Mouse (Mus musculus): Measurements from ENCODE around the gene Mrpl12. TPM values are rescaled to one million over a fixed set of nuclear protein-coding genes. Genes with fewer than 3 reads are reported as not detected.

Mrpl12 gene
- 100 to 1,000 TPM; 105 to 107 TPM for total RNA-seq (2021)
- long read RNA-seq, experiment 1, transcript Mrpl12-201 (5 exons, 1,316 nt): major isoform, 114 of 125 reads
- long read RNA-seq, experiment 1, partial matches to known transcripts: 4 of 125 reads
- long read RNA-seq, experiment 1, other reads (novel, unspliced or antisense): 5 of 125 reads
- long read RNA-seq, experiment 2, transcript Mrpl12-201 (5 exons, 1,316 nt): major isoform, 101 of 126 reads
- long read RNA-seq, experiment 2, partial matches to known transcripts: 1 of 126 reads
- long read RNA-seq, experiment 2, other reads (novel, unspliced or antisense): 21 of 126 reads

DNA sequence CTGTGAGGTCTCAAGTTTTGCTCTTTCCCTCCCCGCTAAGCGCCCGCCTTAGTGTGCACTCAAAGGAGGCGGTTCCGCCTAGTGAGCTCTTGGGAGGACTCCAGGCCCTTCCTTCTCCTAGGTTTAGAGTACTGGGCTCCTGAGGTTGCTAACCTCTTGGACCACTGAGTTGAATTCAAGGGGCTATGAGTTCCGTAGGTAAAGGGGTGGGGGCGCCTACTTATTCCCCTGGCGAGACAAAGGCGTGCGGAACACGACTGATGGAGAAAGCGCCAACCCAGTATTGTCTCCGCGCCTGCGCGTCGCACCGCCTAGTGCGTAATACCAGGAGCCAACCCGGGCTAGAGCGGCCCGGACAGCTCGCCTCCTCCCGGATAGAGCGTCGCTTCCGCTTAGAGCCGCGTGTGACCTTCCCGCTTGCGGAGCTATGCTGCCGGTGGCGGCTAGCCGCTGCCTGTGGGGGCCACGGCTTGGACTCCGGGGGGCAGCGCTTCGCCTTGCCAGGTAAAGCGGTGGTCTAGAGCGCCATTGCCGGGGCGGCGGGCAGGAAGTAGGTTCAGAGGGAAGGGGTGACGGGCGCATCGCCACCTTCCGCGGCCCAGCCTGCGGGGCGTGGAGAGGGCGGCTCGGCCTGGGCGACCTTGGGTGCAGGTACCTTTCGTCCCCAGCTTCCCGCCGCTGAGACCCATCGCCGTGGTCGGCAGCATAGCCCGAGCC, at the start of gene Mrpl12:
TSS of gene Mrpl12 (plus strand) at position 349 of the 717 bp plus-strand sequence.
- DNase-seq (ENCODE audit: low spot score in 2 of 2): peak; percentile 74 to 83

DNA sequence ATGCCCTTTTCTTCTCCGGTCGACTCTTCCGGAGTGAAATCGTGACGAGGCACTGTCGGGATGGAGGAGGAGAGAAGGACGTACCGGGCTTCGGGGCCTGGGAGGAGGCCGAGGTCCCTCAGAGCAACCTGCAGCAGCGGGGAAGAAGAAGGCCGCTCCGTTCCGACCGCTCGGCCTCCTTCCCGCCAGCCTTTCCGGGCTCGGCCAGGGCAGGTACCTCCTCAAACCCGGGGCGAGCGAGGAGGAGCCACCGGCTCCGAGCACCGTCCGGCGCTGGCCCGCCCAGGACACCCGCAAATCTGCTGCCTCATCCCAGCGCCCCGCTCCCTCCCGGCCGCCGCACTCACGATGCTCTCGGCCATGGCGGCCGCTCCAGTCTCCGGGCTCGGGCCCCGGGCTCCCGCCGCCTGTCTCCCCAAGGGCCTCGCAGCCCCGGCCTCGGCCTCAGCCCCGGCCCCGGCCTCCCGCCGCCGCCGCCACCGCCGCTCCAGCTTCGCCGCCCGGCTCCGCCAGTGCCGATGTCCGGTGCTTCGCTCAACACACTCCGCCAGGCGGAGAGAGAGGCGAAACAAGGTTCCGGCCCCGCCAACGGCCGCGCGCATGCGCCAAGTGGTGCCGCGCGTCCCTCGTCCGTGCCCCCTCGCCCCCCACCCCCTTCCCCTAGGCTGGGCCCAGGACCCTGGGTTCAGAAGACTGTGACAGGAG, 47.1 kb upstream of the Mrpl12 start, which contains the start of gene Nploc4:
TSS of gene Nploc4 (minus strand) at position 557 of the 705 bp plus-strand sequence.
- DNase-seq (ENCODE audit: low spot score in 2 of 2): peak; percentile 77 to 89

DNA sequence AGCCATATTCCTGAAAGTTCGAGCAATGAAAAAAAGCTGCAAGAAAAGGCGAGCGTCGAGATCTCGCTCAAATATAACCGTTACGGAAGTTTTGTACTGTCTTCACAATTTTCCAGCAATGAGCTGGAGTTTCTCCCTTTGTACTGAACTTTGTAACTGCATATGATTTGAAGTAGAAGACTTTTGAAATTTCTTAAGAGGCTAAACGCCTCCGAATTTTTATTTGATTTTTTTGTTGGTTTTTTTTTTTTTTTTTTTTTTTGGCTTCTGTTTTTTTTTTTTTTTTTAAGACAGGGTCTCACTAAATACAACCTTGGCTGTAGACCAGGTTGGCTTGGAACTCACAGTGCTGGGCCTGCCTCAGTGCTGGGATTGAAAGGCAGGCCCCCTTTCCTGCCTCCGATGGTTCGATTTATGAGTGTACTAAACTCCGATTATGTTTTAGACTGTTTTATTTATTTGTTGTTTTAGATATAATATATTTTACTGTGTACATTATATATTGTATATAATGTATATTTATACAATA, 46.5 kb upstream of the Mrpl12 start:
- no peak for DNase-seq (ENCODE audit: low spot score in 2 of 2)

DNA sequence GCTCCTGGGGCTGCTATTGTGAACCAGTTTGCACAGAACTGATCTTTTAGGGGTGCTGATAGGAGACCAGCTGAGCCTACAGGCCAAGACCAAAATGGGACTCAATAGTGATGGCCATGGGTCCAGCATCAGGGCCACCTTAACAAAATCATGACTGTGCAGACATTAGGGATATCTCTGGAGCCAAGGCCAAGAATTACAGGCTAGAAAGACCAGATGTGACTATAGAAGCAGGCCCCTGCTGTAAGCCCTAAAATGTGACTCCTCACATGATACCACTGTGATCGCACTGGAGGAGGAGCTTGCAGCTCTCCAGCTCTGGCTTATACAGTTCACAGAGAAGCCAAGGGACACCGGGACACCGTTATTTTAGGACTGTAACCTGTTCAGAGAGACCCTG, 42.1 kb upstream of the Mrpl12 start, which contains the start of gene Tspan10:
TSS of gene Tspan10 (plus strand) at position 301 of the 400 bp plus-strand sequence.
- no peak for DNase-seq (ENCODE audit: low spot score in 2 of 2)

DNA sequence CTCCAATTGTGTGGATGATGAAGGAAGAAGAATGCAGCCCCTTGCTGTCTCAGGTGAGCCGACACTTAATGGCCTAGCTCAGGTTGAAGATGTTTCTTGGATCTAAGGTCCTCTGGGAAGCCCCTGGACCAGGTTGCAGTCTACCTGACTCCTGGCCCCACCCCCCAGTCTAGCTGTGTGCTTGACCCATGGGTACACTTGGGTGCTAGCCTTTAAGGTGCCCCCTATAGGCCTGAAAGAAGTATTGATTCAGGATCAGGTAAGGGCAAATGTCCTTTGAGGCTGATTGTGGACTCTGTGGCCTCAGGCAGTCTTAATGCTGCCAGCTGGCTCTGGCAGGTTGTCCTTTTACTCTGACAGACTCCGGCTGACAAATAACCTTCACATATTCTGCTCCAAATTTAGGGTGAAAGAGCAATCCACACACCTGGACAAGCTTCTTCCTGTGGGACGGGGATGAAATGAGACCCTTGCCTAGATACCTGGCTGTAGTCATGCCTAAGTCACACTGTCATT, 41.6 kb upstream of the Mrpl12 start:
- DNase-seq (ENCODE audit: low spot score in 2 of 2): no peak

DNA sequence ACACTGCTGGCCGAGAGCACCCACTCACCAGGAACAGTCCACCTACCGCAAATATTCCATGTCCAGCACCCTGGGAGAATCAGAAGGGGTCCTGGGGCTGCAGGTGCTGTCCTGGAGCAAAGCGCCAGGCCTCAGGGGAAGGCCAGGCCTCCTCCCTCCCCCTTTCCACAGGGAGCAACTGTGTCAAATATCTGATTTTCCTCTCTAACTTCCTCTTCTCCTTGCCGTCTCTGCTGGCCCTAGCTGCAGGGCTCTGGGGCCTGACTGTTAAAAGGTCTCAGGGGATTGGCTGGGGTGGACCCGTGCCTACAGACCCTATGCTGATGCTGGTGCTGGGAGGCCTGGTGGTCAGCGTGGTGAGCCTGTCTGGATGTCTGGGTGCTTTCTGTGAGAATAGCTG, 40.3 kb upstream of the Mrpl12 start:
- DNase-seq (ENCODE audit: low spot score in 2 of 2): no peak

DNA sequence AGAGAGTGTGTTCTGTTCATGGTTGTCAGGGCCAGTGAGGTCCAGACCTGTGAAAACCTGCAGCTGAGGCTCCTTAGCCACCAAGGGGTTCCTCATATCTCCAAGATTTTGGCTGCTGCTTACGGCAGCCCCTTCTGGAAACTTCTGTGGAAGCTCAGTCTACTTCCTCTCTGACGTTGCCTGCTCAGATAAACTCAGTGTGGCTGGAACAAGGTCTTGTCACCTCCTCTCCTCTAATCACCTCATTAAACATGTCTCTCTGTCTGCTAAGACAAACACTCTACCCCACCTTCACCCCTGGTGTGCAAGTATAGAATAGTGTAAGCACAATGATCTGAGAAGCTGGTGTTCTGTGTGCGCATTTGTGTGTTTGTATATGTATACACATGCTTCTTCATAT, 38.9 kb upstream of the Mrpl12 start:
- no peak for DNase-seq (ENCODE audit: low spot score in 2 of 2)

DNA sequence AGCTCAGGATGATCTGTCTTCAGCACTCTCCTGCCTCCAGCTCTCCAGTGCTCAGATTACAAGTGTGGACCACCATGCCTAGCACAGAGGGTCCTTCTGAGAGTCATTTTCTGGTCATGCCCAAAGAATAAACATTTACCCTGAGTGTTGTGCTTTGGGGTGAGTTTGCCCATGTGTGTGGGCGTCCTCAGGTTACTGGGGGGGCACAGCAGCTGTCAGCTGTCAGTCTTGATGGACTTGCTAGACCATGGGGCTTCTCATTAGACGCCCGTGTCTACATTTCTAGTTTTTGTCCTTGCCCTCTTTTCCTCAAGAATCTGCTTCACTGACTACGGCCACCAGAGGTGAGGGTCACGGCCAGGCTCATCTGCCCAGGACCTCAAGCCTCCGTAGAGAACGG, 37.2 kb upstream of the Mrpl12 start:
- no peak for DNase-seq (ENCODE audit: low spot score in 2 of 2)

DNA sequence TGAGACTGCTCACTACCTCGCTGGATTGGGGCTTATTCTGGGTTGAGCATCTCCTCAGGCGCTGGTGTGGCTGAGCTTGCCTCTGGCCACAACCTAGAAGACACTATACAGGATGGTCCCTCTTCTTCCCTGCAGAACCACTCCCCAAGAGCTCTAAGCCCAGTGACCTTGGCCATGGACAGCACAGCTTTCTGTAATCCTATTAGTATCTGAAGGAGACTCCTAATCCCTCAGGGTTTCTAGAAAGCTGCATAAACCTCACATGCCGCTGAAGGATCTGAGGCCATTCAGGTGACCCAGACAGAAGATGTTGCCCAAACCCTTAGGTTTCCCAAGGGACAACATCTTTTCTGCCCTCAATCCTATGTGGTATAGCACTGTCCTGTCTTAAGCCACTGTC, 32.2 kb upstream of the Mrpl12 start:
- no peak for DNase-seq (ENCODE audit: low spot score in 2 of 2)

DNA sequence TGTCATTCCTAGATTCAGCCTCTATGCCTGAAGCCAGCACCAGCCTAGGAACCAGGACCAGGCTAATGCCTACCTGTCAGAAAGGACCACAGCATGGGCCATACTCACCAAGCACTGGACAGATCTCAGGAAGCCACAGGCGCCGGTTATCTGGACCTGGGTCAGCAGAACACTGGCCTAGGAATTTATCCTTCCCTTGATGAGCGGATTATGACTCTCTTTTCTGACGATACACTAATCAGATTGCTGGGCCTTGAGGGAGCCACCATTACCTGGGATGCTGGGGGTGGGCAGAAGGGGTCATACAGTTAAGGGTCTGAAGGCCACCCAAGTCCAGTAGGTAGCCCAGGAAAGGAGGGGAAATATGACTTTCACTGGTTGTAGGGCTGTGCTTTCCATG, 31.1 kb upstream of the Mrpl12 start, which contains the start of gene Pde6g:
TSS of gene Pde6g (minus strand) at position 195 of the 400 bp plus-strand sequence.
- DNase-seq (ENCODE audit: low spot score in 2 of 2): no peak

DNA sequence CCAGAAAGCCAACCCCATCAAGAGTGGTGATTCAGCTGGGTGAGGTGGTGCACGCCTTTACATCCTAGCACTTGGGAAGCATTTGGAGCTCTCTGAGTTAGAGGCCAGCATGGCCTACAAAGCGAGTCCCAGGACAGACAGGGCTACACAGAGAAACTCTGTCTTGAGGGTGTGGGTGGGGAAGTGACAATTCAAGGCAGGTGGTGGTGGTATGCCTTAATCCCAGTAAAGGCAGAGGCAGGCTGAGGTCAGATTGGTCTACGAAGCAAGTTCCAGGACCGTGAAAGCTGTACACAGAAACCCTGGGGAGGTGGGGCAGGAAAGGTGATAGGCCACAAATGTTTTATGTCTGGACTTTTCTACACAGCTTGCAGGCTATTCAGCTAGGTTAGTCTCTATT, 29.4 kb upstream of the Mrpl12 start:
- no peak for DNase-seq (ENCODE audit: low spot score in 2 of 2)

DNA sequence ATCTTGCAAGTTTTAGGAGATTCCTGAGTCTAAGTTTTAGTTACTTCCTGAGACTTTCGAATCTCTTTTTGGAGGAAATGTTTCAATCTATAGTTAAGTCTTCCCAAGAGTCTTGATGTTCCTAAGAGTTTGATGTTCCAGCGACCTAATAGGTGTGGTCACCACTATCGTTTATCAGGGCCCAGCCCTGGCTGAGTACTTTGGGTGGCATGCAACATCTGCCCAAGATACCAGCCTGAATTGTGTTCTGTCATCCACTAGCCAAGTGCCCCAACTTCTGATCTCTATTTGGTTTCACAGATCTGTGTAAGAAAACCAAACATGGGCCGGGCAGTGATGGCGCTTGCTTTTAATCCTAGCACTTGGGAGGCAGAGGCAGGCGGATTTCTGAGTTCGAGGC, 29.0 kb upstream of the Mrpl12 start:
- DNase-seq (ENCODE audit: low spot score in 2 of 2): no peak

DNA sequence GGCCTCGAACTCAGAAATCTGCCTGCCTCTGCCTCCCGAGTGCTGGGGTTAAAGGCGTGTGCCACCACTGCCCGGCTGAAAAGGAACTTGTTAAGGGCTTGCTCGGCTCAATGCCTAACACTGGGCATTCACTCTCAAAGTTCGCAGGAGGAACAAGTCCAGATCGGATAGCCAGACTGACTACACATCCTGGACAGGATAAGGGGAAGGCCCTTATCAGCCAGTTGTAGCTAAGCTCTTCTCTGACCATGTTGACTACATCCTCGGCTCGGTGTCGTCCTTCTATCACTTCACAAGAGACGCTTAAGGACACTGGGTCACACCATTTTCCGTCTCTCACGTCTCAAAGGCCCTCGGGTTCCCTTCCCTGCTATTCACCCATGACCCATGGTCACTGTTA, 27.0 kb upstream of the Mrpl12 start:
- no peak for DNase-seq (ENCODE audit: low spot score in 2 of 2)

DNA sequence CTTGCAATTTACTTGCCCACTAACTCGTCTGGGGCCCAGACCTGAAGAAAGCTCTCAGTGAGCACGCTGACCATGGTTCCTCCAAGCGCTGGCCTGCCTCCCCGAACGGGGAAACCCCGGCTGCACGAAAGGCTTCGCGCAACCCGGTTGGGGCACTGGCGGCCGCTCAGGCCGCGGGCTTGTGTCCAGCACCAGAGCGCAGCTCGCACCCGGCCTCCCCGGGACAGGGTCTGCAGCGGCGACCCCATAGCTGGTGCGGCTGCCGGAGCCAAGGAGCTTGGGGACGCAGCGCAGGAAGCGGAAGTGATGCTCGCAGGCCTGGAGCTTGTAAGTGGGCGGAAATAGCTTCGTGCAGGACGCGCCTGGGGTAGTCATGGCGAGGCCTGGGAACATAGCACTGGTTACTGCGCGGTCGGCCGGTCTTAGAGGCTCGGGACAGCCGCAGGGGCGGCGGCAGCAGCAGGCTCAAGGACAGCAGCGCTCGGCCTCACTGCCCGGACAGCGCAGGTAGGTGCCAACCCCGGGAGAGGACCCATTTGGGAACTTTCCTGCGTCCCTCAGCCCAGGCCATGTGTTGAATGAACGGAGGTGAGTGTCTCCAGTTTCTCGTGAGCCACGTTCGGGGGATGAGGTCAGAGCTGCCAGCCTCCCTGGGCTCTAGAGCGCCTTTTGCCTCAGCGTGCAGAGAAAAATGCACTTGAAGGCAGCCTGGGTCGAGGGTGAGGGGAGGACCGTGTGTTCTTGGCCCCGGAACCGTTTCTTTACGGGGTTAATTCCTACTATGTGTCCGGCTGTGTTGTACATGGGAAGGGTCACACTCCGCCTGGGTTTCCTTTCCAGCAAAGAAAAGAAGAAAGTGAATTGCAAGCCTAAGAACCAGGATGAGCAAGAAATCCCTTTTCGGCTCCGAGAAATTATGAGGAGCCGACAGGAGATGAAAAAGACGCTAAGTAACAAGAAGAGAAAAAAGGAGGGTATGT, 26.4 kb upstream of the Mrpl12 start, which contains the start of the genes Oxld1 and Ccdc137:
TSS of gene Oxld1 (minus strand) at position 297 of the 980 bp plus-strand sequence.
TSS of gene Ccdc137 (plus strand) at position 344 of the 980 bp plus-strand sequence.
- DNase-seq (ENCODE audit: low spot score in 2 of 2): peak; percentile 52 to 58

DNA sequence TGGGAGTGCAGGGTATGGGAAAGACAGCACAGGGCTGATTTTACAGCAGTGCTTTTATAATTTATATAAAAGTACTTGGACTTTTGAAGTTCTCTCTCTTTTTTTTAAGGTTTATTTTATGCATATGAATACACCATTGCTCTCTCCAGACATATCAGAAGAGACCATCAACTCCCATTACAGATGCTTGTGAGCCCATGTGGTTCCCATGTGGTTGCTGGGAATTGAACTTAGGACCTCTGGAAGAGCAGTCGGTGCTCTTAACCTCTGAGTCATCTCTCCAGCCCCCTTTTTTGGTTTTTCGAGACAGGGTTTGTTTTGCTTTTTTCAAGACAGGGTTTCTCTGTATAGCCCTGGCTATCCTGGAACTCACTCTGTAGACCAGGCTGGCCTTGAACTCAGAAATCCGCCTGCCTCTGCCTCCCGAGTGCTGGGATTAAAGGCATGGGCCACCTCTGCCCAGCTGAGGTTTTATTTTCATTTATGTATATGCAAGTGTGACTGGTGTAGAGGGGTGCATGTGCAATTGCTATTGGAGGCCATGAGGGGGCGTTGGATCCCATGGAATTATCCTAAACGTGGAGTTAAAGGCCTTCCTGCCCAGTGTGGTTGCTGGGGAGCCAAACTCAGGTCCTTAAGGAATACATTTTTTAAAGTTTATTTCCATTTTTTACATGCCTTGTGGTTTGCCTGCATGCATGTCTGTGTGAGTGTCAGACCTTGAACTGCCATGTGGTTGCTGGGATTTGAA, 25.4 kb upstream of the Mrpl12 start:
- DNase-seq (ENCODE audit: low spot score in 2 of 2): no peak

DNA sequence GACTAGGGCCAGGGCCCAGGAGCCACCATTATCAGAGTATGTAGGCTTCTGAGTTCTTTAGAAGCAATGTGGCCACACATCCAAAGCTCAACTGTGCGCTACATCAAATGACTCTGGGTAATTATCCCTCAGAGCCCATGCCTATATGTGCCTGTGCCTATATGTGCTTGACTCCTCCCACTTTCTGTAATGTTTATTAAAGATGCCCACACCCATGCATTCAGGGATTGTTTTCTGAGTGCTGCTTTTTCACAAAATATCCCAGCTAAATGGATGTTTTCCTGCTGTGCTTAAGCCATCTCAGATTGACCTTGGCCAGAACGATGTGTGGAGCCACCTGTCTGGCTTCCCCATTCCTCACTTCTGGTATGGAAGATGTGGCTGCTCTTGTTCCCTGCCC, 20.9 kb upstream of the Mrpl12 start:
- DNase-seq (ENCODE audit: low spot score in 2 of 2): no peak

DNA sequence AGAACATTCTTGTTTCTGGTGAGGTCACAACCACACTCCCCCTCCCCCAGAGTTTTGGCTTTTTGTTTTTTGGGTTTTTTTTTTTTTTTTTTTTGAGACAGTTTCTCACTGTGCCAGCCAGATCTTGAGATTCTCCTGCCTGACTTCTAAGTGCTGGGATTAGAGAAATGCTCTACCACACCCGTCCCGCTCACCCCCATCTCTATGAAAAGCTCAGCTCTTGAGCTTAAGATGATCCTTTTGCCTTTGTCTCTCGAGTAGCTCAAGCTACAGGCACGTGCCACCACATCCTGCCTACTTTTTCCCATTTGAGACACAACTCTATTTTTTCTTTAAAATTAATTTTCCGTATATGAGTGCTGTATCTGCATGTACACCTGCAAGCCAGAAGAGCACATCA, 20.0 kb upstream of the Mrpl12 start:
- no peak for DNase-seq (ENCODE audit: low spot score in 2 of 2)

DNA sequence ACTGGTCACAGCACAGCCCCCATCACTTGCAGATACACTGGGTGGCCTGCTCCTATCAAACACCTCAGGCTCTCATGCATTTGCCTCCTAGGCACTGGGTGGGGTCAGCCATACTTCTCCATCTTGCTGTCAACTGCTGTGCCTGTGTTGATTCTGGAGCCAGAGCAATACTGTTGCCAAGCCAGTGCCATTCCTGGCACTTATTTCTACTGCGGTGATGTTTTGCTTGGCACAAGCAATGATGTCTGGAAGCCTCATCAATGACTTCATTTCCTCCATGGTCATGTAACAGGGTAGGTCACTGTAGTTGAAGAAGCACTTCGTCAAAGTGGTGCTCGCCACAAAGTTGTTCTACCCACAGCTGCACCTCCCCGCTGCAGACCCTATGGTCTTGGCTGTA, 18.9 kb upstream of the Mrpl12 start:
- no peak for DNase-seq (ENCODE audit: low spot score in 2 of 2)

DNA sequence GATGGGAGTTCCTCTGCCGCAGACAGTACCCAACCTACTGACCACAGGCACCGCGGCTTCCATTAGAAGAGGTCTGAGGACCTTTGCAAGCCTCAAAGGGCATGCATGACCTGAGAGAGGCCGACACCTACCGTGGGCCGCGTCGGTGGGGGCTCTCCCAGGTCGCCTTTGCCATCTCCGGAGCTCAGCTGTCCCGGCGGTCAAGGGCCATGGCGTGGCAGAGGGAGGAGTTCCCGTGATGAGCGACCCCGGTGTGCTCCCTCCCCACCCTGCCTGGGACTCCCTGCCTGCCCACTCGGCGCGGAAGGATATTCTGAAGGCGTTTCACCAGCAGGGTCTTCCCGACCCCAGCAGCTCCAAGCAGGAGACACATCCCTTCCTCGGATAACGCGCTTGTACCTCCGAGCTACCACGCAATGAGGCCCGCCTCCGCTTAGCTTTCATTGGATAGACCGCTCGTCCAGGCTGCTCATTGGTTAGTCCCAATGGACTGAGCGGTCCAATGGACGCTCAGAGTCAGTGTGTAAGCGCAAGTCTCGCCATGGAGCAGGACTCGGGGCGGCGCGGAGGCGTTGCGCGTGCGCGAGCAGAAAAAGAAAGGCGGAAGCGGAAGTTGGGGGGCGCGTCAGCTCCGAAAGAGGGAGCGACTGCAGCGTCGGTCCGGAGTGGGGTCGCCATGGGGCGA, 17.2 kb upstream of the Mrpl12 start, which contains the start of gene Arl16:
TSS of gene Arl16 (minus strand) at position 557 of the 685 bp plus-strand sequence.
- peak; percentile 74 to 85 for DNase-seq (ENCODE audit: low spot score in 2 of 2)
